Mouse (Mus musculus): Measurements from ENCODE around the gene Tshz2. TPM values are rescaled to one million over a fixed set of nuclear protein-coding genes. Genes with fewer than 3 reads are reported as not detected.
A peak's percentile ranks its signal among the peaks of the same experiment; 100 is the strongest.

Gene Tshz2
- polyA plus RNA-seq, 1 experiment from 2014 or later, result 7.2 TPM

DNA sequence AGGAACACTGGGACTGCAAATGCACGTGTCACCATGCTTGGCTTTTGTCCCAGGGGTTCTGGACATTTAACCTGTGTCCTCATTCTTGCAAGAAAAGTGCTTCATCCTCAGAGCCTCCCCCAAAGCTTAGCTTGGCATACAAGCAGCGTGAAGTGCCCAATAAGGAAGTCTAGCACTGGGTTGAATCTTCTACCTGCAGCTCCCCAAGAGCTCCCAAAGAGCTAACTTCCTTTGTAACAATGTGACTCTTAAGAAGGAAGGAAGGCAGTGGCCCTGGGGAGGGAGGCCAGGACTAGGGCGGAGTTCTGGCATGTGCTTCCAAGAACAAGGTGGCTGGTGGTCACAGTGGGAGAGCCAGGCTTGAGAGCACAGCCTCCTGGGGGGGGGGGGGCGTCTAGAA, 18.1 kb upstream of the Tshz2 start:
- peak; percentile 48 for ATAC-seq (ENCODE audit: low read depth)
- Histone ChIP-seq H3K9me3 (ENCODE audit: control insufficient read depth, low read length) (no peaks in the 10 kb centered on the region), H3K4me3 (ENCODE audit: low read length) (no peak overlapping the region), H3K27me3 (ENCODE audit: control insufficient read depth, insufficient read depth, low read depth, low read length) (no peaks in the 10 kb centered on the region), H3K4me2 (ENCODE audit: low read depth, low read length) (no peak overlapping the region), H3K4me1 (replicated peaks; ENCODE audit: control insufficient read depth, insufficient read depth, low read length) (peaks cover 12% of the 10 kb centered on the region; the same call in 1 of the 2 replicates), H3K9ac (ENCODE audit: low read length) (no peak overlapping the region), H3K36me3 (ENCODE audit: control insufficient read depth, insufficient read depth, low read length) (no peaks in the 10 kb centered on the region), H3K27ac (ENCODE audit: low read length) (peak overlapping the region; percentile 25; the same call in 1 of the 2 replicates)
- WGBS, result 42% methylated on average over 4 of the region's 4 CpGs

DNA sequence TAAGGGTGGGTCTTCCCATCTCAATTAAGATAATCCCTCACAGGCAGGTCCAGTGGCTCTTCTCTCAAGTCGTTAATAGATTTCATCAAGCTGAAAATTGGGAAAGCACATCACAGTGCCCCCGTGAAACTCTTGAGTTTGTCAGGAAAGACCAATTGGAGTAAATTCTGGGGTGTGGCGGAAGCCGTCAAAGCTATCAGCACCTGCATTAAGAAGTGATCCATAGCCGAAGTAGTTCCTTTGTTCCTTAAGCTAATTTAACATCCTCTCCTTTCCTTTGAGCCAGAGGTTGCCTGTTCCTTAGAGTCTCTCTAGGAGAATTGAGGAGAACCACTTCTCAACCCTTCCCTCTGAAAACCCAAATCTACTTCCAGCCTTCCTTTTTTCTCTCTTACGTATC, 16.8 kb upstream of the Tshz2 start:
- no peak overlapping the region for H3K4me2 ChIP-seq (ENCODE audit: low read depth, low read length)
- H3K9ac ChIP-seq (ENCODE audit: low read length), result no peak overlapping the region
- H3K36me3 ChIP-seq (ENCODE audit: control insufficient read depth, insufficient read depth, low read length), result no peaks in the 10 kb centered on the region
- no peaks in the 10 kb centered on the region for H3K27me3 ChIP-seq (ENCODE audit: control insufficient read depth, insufficient read depth, low read depth, low read length)
- H3K4me1 ChIP-seq (replicated peaks; ENCODE audit: control insufficient read depth, insufficient read depth, low read length), result peaks cover 6% of the 10 kb centered on the region; the same call in 1 of the 2 replicates
- no peaks in the 10 kb centered on the region for H3K9me3 ChIP-seq (ENCODE audit: control insufficient read depth, low read length)
- H3K4me3 ChIP-seq (ENCODE audit: low read length), result no peak overlapping the region
- H3K27ac ChIP-seq (ENCODE audit: low read length), result no peak overlapping the region
- 73% methylated on average over 6 of the region's 6 CpGs for WGBS
- ATAC-seq (ENCODE audit: low read depth), result no peak

DNA sequence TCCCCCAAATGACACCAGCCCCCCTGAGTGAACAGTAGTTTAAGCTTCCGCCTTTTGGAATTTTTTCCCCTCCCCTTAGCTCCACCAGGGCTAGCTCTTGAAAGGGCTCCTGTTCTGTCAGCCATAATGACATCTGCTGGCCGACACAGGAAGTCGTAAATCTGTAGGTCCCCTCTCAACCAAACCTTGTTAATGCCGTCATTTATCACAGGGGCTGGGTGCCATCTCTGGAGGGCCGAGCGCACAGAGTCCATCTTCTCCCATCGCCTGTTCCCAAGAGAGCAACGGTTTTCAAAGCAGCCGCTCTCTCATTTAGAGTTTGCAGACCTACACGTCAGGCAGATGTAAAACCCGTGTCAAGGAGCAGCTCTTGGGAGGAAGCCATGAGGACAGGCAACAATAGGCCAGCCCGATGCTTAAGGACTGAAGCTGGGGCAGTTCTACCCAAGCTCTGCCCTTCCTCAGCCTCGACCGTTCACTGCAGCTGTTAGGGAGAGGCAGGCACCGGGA, 11.6 kb upstream of the Tshz2 start:
- Histone ChIP-seq H3K9me3 (ENCODE audit: control insufficient read depth, low read length) (no peaks in the 10 kb centered on the region), H3K27ac (ENCODE audit: low read length) (no peak overlapping the region), H3K27me3 (ENCODE audit: control insufficient read depth, insufficient read depth, low read depth, low read length) (no peaks in the 10 kb centered on the region), H3K4me2 (ENCODE audit: low read depth, low read length) (peak overlapping the region; percentile 51), H3K4me1 (replicated peaks; ENCODE audit: control insufficient read depth, insufficient read depth, low read length) (peaks cover 3% of the 10 kb centered on the region; the same call in 1 of the 2 replicates), H3K4me3 (ENCODE audit: low read length) (0 out of 2 replicates have a peak overlapping the region, but pooled peaks have one; percentile 15), H3K9ac (ENCODE audit: low read length) (peak overlapping the region; percentile 15; the same call in 1 of the 2 replicates), H3K36me3 (ENCODE audit: control insufficient read depth, insufficient read depth, low read length) (no peaks in the 10 kb centered on the region)
- WGBS, result 20% methylated on average over 15 of the region's 15 CpGs
- peak; percentile 80 for ATAC-seq (ENCODE audit: low read depth)

DNA sequence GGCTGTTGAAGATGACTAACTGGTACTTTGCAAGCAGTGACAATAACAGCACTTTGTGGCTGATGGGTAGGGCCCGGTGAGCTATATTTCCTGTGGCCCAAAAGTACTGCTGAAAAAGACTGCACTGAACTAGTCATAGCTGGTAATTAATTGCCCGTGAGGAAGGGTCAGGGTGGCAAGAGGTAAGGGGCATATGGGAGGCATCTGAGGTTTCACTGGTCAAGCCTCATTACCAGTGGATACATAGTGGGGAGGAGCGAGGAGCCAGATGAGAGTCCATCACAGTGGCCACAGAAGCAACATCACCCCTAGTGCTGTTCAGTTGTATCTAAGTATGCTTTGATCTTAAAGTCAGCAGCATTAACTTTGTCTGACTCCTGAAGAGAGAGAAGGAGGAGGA, 2.7 kb upstream of the Tshz2 start:
- no peaks in the 10 kb centered on the region for H3K36me3 ChIP-seq (ENCODE audit: control insufficient read depth, insufficient read depth, low read length)

DNA sequence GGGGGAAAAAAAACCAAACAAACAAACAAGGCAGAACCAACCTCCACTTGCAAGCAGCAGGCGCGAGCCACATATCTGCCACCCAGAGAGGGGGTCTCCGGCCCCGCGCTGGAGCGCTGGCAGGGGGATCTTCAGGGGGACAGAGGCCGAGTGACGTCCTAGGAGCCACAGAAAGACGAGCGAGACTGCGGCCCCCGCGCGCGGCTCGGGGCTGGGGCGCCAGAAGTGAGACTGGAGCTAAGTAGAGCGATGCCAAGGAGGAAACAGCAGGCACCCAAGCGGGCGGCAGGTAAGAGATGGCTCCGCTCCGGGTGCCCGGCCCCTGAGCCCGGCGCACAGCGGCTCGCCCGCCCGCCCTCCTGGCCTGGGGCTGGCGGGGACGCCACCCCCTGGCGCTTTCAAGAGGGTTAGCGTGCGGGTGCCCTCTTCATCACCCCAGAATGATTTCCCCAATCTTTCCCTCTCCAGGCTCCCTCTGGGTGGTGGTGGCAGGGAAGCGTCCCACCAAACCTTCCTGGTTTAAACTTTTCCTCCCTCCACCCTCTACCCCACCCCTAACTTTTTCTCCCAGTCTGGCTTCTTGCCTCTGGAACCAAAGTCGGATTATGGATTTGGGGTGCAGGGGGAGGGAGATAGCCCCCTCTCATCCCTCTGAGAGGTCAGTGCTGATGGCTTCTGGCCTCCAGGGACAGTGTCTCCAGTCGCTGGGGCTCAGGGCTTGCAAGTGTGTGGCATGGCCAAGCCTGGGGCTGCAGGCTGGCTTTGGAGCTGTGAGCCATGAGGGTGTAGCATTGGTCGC, 877 bp downstream of the Tshz2 start:
- H3K36me3 ChIP-seq (ENCODE audit: control insufficient read depth, insufficient read depth, low read length), result no peaks in the 10 kb centered on the region
- peak overlapping the region; percentile 69 for H3K4me3 ChIP-seq (ENCODE audit: low read length)
- H3K27ac ChIP-seq (ENCODE audit: low read length), result peak overlapping the region; percentile 73
- H3K4me2 ChIP-seq (ENCODE audit: low read depth, low read length), result peak overlapping the region; percentile 89
- peak overlapping the region; percentile 84 for H3K9ac ChIP-seq (ENCODE audit: low read length)
- H3K4me1 ChIP-seq (replicated peaks; ENCODE audit: control insufficient read depth, insufficient read depth, low read length), result peaks cover 4% of the 10 kb centered on the region
- WGBS, result under 1% methylated on average over 38 of the region's 38 CpGs
- peak; percentile 48; the same call in 1 of the 2 replicates for ATAC-seq (ENCODE audit: low read depth)
- H3K27me3 ChIP-seq (ENCODE audit: control insufficient read depth, insufficient read depth, low read depth, low read length), result no peaks in the 10 kb centered on the region
- H3K9me3 ChIP-seq (ENCODE audit: control insufficient read depth, low read length), result no peaks in the 10 kb centered on the region

More for the DNA sequence above, 2.7 kb upstream of the Tshz2 start:
- Histone ChIP-seq H3K4me3 (ENCODE audit: low read length) (no peak overlapping the region), H3K4me2 (ENCODE audit: low read depth, low read length) (no peak overlapping the region), H3K9me3 (ENCODE audit: control insufficient read depth, low read length) (no peaks in the 10 kb centered on the region), H3K27me3 (ENCODE audit: control insufficient read depth, insufficient read depth, low read depth, low read length) (no peaks in the 10 kb centered on the region), H3K9ac (ENCODE audit: low read length) (no peak overlapping the region), H3K27ac (ENCODE audit: low read length) (no peak overlapping the region), H3K4me1 (replicated peaks; ENCODE audit: control insufficient read depth, insufficient read depth, low read length) (peaks cover 4% of the 10 kb centered on the region)
- 77% methylated on average over 3 of the region's 3 CpGs for WGBS
- ATAC-seq (ENCODE audit: low read depth), result no peak

DNA sequence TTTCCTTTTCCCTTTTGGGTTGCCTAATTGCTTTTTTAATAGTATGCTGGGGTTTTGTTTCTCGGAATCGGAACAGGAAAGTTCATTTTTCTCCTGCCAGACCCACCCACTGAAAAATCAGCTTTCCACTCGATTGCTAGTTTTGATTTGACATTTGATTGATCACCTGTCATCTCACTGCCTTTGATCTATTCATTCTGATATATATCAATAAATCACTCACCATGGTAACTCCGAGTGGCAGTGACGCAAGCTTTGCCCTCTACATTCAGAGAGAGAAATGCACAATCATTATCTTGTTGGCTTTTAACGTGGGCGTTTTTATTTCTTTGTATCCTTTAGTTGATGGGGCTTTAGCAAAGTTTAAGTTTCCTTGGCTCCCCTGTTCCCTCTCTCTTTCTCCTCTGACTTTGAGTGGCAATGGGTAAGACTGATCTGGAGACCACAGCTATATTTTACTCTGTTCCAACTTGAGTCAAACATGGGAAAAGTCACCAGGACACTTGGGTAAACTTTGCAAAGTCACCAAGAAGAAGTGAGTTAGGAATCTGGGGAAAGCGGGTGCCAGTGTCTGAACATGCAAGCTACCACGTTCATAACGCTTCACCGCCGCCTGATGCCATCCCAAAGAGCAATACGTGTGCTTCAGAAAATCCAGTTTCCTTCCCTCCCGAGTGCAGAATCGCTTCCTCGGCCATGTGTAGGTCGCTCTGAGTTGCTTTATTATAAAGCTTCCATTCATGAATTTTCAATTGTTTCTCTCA, 2.0 kb downstream of the Tshz2 start:
- Histone ChIP-seq H3K27me3 (ENCODE audit: control insufficient read depth, insufficient read depth, low read depth, low read length) (no peaks in the 10 kb centered on the region), H3K9ac (ENCODE audit: low read length) (peak overlapping the region; percentile 84), H3K4me2 (ENCODE audit: low read depth, low read length) (peak overlapping the region; percentile 89), H3K36me3 (ENCODE audit: control insufficient read depth, insufficient read depth, low read length) (no peaks in the 10 kb centered on the region), H3K27ac (ENCODE audit: low read length) (peak overlapping the region; percentile 73), H3K4me1 (replicated peaks; ENCODE audit: control insufficient read depth, insufficient read depth, low read length) (peaks cover 4% of the 10 kb centered on the region), H3K9me3 (ENCODE audit: control insufficient read depth, low read length) (no peaks in the 10 kb centered on the region), H3K4me3 (ENCODE audit: low read length) (peak overlapping the region; percentile 69)
- 19% methylated on average over 17 of the region's 17 CpGs for WGBS
- no peak for ATAC-seq (ENCODE audit: low read depth)

DNA sequence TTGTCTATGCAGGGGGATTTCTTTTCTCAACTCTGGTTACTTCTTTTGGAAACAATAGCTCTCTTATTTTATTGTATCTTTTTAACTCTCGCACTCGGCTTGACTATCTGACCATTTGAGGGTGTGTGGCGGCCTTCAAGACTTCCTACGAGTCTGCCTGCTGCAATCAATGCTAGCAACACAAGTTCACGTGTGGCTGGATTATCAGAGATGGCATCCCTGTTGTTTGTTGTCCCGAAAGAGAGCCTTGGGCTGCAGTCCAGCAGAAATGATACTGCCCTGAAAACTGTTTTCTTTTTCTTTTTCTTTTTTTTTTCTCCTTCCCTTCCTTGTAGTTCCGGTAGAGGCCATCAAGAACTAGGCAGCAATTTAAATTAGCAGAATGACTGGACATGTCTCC, 2.6 kb downstream of the Tshz2 start:
- peak overlapping the region; percentile 69 for H3K4me3 ChIP-seq (ENCODE audit: low read length)
- H3K4me2 ChIP-seq (ENCODE audit: low read depth, low read length), result peak overlapping the region; percentile 89
- peaks cover 4% of the 10 kb centered on the region for H3K4me1 ChIP-seq (replicated peaks; ENCODE audit: control insufficient read depth, insufficient read depth, low read length)
- H3K36me3 ChIP-seq (ENCODE audit: control insufficient read depth, insufficient read depth, low read length), result no peaks in the 10 kb centered on the region
- peak overlapping the region; percentile 73 for H3K27ac ChIP-seq (ENCODE audit: low read length)
- no peak for ATAC-seq (ENCODE audit: low read depth)
- no peaks in the 10 kb centered on the region for H3K9me3 ChIP-seq (ENCODE audit: control insufficient read depth, low read length)
- no peaks in the 10 kb centered on the region for H3K27me3 ChIP-seq (ENCODE audit: control insufficient read depth, insufficient read depth, low read depth, low read length)
- WGBS, result 27% methylated on average over 7 of the region's 7 CpGs
- peak overlapping the region; percentile 55 for H3K9ac ChIP-seq (ENCODE audit: low read length)

DNA sequence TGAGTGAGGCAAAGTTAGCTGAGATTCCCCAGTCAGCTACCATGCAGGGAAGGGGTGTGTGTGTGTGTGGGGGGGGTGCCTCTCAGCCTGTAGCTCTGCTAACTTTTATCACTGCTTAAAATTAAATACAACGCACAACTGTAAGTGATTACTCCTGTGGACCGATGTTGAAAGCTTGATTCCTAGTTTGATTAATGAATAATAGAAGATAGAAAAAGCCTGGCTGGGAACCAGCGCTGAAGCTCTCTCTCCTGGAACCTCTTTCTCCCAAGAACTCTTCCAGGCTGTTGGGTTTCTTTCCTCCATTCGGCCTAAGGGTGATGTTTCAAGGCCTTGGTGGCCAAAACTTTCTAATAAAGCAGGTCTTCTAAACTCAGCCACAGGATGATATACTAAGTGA, 3.6 kb downstream of the Tshz2 start:
- H3K27ac ChIP-seq (ENCODE audit: low read length), result no peak overlapping the region
- no peaks in the 10 kb centered on the region for H3K9me3 ChIP-seq (ENCODE audit: control insufficient read depth, low read length)
- 27% methylated on average over 4 of the region's 4 CpGs for WGBS
- no peaks in the 10 kb centered on the region for H3K36me3 ChIP-seq (ENCODE audit: control insufficient read depth, insufficient read depth, low read length)
- H3K4me1 ChIP-seq (replicated peaks; ENCODE audit: control insufficient read depth, insufficient read depth, low read length), result peaks cover 4% of the 10 kb centered on the region
- H3K9ac ChIP-seq (ENCODE audit: low read length), result peak overlapping the region; percentile 50; the same call in 1 of the 2 replicates
- ATAC-seq (ENCODE audit: low read depth), result no peak
- peak overlapping the region; percentile 89 for H3K4me2 ChIP-seq (ENCODE audit: low read depth, low read length)
- H3K4me3 ChIP-seq (ENCODE audit: low read length), result peak overlapping the region; percentile 69; the same call in 1 of the 2 replicates
- no peaks in the 10 kb centered on the region for H3K27me3 ChIP-seq (ENCODE audit: control insufficient read depth, insufficient read depth, low read depth, low read length)

DNA sequence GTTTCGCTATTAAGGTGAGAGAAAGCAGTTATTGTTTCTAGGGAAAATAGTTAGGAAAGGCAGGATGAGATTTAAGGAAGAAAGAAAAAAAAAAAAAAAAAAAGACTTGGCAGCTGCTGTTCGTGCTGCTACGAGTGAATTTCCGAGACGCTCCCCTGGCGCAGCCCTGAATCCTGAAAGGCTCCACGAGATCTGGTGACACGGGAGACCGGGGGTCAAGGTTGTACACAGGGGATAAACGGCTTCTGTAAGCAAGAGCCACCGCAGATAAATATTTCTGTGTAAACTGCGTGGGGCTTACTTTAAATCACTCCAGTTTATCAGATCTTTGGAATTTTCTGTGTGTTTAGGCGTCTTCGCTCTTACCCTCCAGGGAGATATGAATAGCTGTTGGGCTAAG, 8.7 kb downstream of the Tshz2 start:
- Histone ChIP-seq H3K9me3 (ENCODE audit: control insufficient read depth, low read length) (no peaks in the 10 kb centered on the region), H3K36me3 (ENCODE audit: control insufficient read depth, insufficient read depth, low read length) (no peaks in the 10 kb centered on the region), H3K27me3 (ENCODE audit: control insufficient read depth, insufficient read depth, low read depth, low read length) (no peaks in the 10 kb centered on the region), H3K27ac (ENCODE audit: low read length) (no peak overlapping the region), H3K4me1 (replicated peaks; ENCODE audit: control insufficient read depth, insufficient read depth, low read length) (peaks cover 3% of the 10 kb centered on the region; the same call in 1 of the 2 replicates), H3K4me3 (ENCODE audit: low read length) (no peak overlapping the region), H3K4me2 (ENCODE audit: low read depth, low read length) (peak overlapping the region; percentile 37; the same call in 1 of the 2 replicates), H3K9ac (ENCODE audit: low read length) (no peak overlapping the region)
- WGBS, result 43% methylated on average over 14 of the region's 14 CpGs
- ATAC-seq (ENCODE audit: low read depth), result no peak
